Mouse (Mus musculus) small intestine, adult 2 months (tissue): ENCODE results near the gene Arpp19. TPM values are rescaled to one million over a fixed set of nuclear protein-coding genes. Genes with fewer than 3 reads are reported as not detected.

Source experiments
- H3K27ac ChIP-seq: fragments of 200-500 bp; 2 replicates; pipeline ENCODE4 v1.5.1; 2012; ENCODE audit warnings: low read depth, low read length, control low read depth, inconsistent platforms; ENCODE audit not compliant: insufficient read depth
- H3K27me3 ChIP-seq: fragments of 200-500 bp; 2 replicates; pipeline ENCODE4 v1.6.1; 2012; ENCODE audit warnings: mild to moderate bottlenecking, moderate library complexity, low read length, inconsistent platforms; ENCODE audit not compliant: control insufficient read depth, insufficient read depth
- H3K36me3 ChIP-seq: fragments of 200-500 bp; 2 replicates; pipeline ENCODE4 v1.6.1; 2012; ENCODE audit warnings: mild to moderate bottlenecking, low read length, control low read depth, inconsistent platforms; ENCODE audit not compliant: control insufficient read depth, insufficient read depth
- H3K4me1 ChIP-seq: fragments of 200-500 bp; 2 replicates; pipeline ENCODE4 v1.6.1; 2012; ENCODE audit warnings: low read length, inconsistent platforms, mixed read lengths; ENCODE audit not compliant: control insufficient read depth, insufficient read depth, insufficient read length
- H3K4me3 ChIP-seq: fragments of 200-500 bp; 2 replicates; pipeline ENCODE4 v1.5.1; 2012; ENCODE audit warnings: low read depth, mild to moderate bottlenecking, control low read depth, inconsistent platforms, low read length, moderate library complexity
- CTCF ChIP-seq: fragments of 200-500 bp; IDR thresholded peaks from 2 replicates; pipeline ENCODE4 v1.5.1; 2012; ENCODE audit warnings: low read depth, mild to moderate bottlenecking, control low read depth, inconsistent platforms, low read length, moderate library complexity, mixed read lengths; ENCODE audit not compliant: insufficient replicate concordance, insufficient read length; ENCODE audit errors: extremely low read depth
- POLR2A ChIP-seq: fragments of 200-500 bp; IDR thresholded peaks from 2 replicates; pipeline ENCODE4 v1.6.1; 2012; ENCODE audit warnings: low read depth, mild to moderate bottlenecking, control low read depth, inconsistent platforms, low read length, moderate library complexity
- WGBS: fragments of 180-500 bp; shearing (Covaris S2); methylation state at CpG from one replicate; pipeline ENCODE4 v1.1.7; 2018; 5-methylcytosine and 5-hydroxymethylcytosine counted together
- polyA plus RNA-seq: library from polyadenylated mRNA; depleted of rRNA; stranded (reverse); fragments of >200 nt; gene quantifications from 2 replicates; pipeline ENCODE4 v1.2.3, GENCODE M21; 2012

Arpp19 gene
- polyA plus RNA-seq, 1 experiment: 4.4 TPM

DNA sequence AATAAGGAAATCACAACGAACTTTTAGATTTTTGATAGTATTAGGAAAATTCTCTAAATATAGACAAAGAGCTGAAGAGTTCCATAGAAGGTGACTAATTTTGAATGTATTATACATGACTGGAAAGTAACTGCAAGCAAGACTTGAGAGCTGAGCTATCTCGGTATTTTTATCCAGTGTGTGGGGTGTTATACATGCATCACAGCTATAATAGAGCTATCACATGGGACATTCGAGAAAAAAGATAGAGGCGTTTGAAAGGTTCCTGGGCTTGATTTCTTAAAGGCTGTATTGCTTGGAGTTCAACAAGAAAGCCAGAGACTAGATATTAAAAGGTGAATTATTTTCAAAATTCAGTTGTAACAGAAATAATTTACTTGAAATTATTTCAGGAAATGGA is 14.4 kb downstream of the Arpp19 start:
- no peak overlapping the region for H3K27ac ChIP-seq
- WGBS: 75% methylated on average over 4 of the region's 4 CpGs
- no peak for TF ChIP-seq POLR2A
- TF ChIP-seq CTCF: no peak
- H3K4me1 ChIP-seq: peaks cover 3% of the 10 kb centered on the region; the same call in 1 of the 2 replicates
- no peaks in the 10 kb centered on the region for H3K27me3 ChIP-seq
- peaks cover 12% of the 10 kb centered on the region for H3K36me3 ChIP-seq
- no peak overlapping the region for H3K4me3 ChIP-seq

DNA sequence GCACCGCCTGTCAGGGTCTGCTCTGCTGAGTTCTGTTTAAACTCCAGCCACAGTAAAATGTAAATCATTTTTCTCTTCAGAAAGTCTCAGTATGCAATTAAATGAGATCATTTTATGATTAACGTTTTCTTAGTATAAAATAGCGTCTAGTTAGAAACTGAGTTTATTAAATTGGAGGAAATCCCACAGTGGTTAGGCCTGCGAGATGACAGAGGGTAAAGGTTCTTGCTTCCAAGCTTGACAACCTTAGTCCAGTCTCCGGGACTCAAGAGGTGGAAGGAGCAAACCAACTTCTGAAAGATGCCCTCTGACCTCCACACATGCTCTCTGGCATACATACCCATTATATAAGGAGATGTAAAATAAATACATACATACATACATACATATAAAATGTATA is 17.6 kb downstream of the Arpp19 start:
- Histone ChIP-seq H3K36me3 (peaks cover 21% of the 10 kb centered on the region), H3K27me3 (no peaks in the 10 kb centered on the region), H3K4me1 (no peaks in the 10 kb centered on the region), H3K27ac (no peak overlapping the region), H3K4me3 (no peak overlapping the region)
- TF ChIP-seq CTCF (no peak), POLR2A (no peak)
- 86% methylated on average over 5 of the region's 5 CpGs for WGBS

DNA sequence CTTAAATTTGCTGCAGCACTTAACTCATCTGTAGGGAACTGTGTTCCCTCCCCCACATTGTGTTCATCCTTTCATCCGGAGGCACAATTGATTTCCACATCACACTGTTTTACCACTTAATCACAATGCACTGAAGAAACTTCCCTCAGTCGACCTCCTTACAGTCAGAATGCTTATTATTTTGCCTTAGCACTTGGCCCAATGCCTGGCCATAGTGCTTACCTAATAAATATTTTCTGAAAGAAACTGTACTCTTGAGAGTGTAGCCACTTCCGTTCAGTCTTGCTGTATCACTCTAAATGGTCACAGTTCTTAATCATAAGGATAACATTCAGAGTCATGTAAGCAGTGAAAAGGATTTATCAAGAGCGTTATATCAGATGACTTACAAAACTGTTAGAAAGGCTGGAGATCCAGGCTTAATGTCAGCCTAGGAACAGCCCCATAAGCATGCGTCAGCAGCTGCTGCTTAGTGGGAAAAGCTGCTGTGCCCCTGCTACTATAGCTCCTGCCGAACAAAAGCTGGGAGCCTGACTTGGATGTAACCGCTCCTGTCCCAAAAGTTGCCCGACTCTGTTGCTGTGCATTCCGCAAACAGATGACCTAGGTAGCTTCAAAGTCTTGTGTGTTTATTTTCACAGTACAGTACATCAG is 27.4 kb downstream of the Arpp19 start:
- H3K4me1 ChIP-seq: no peaks in the 10 kb centered on the region
- 0 out of 2 replicates have a peak, but pooled peaks cover 4% of the 10 kb centered on the region for H3K36me3 ChIP-seq
- H3K27ac ChIP-seq: no peak overlapping the region
- H3K4me3 ChIP-seq: no peak overlapping the region
- TF ChIP-seq CTCF (no peak), POLR2A (no peak)
- 0 out of 2 replicates have a peak, but pooled peaks cover under 1% of the 10 kb centered on the region for H3K27me3 ChIP-seq
- 64% methylated on average over 9 of the region's 9 CpGs for WGBS

- H3K4me3 ChIP-seq: peak within 1 kb of the TSS; percentile 67
- H3K4me1 ChIP-seq: peaks cover 8% of the 10 kb centered on the region
- WGBS: 24% methylated on average over 23 of the region's 23 CpGs
- peak within 1 kb of the TSS; percentile 51 for H3K27ac ChIP-seq
- peaks cover 20% of the 10 kb centered on the region for H3K27me3 ChIP-seq
- TF ChIP-seq POLR2A (no peak), CTCF (no peak)
- no peaks in the 10 kb centered on the region for H3K36me3 ChIP-seq
Measured at GRCm38 (mm10) chr9:75070457-75071028, 33.1 kb downstream of the Arpp19 start, which contains the start of gene Myo5a. Gene Myo5a, plus strand, starts transcription at chr9:75071015.

DNA sequence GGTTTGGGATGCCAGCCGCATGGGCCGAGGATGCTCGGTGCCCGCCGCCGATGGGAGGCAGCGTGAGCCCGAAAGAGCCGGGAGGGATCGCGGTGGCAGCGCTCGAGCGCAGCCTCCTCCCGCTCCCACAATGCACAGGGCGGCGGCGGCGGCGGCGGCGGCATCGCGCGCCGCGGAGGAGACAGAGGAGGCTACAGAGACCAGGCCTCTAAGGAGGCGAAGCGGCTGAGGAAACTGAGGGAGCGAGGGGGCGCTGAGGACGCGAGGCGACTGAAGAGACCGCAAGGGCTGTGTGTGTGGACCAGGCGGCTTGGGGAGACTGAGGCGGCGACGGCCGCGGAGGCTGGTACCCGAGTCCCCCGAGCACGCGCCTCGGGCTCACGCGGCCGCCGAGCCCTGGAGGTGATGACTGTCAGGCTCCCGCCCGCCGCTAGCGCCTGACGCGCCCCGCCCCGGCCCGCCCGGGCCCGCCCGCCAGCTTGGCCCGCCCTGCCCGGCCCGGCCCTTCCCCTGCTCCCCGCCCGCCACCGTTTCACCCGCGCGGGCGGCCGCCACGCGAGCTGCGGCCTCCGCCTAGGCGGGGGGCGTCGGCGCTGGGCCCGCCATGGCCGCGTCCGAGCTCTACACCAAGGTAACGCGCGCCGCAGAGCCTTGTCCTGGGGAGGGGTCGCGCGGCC is 33.8 kb downstream of the Arpp19 start:
- TF ChIP-seq CTCF (no peak), POLR2A (no peak)
- Histone ChIP-seq H3K27ac (peak overlapping the region; percentile 51), H3K4me3 (peak overlapping the region; percentile 67), H3K36me3 (no peaks in the 10 kb centered on the region), H3K4me1 (peaks cover 8% of the 10 kb centered on the region), H3K27me3 (peaks cover 20% of the 10 kb centered on the region)
- WGBS: 1% methylated on average over 58 of the region's 92 CpGs

DNA sequence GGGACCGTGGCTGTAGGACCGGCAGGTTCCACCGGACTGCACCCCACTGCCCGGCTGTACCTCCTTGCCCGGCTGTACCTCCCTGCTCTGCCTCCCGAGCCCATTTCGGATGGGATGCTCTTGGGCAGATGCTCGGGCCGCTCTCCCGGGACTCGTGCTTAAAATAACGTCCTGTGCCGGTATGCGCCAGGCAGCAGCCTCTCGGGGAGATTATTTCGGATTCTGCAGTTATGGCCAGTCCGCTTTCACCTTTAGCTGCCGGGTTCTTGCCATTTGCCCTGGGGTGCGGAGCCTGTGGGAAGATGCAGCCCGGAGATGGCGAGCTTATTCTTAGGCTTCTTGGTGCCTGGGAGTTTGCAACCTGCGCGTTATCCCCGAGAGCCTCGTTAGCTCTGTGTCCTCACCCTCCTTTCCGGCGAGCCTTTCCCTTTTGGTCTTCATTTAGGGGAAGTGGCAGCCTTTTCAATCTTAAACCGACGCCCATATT is 34.3 kb downstream of the Arpp19 start:
- Histone ChIP-seq H3K27ac (peak overlapping the region; percentile 33), H3K36me3 (no peaks in the 10 kb centered on the region), H3K4me1 (peaks cover 8% of the 10 kb centered on the region), H3K4me3 (peak overlapping the region; percentile 67), H3K27me3 (peaks cover 20% of the 10 kb centered on the region)
- TF ChIP-seq CTCF: no peak
- TF ChIP-seq POLR2A: no peak
- WGBS: under 1% methylated on average over 29 of the region's 29 CpGs

GRCm38 (mm10) chr9:75072361-75072760 is 34.9 kb downstream of the Arpp19 start:
- 68% methylated on average over 3 of the region's 3 CpGs for WGBS

More at GRCm38 (mm10) chr9:75072361-75072760, 34.9 kb downstream of the Arpp19 start:
- H3K4me3 ChIP-seq: no peak overlapping the region
- H3K27ac ChIP-seq: no peak overlapping the region
- H3K4me1 ChIP-seq: peaks cover 8% of the 10 kb centered on the region
- no peaks in the 10 kb centered on the region for H3K36me3 ChIP-seq
- H3K27me3 ChIP-seq: peaks cover 20% of the 10 kb centered on the region
- TF ChIP-seq POLR2A (no peak), CTCF (no peak)
